Mouse (Mus musculus) heart, postnatal 0 days (tissue): Measurements from ENCODE around the gene Cbr4. TPM values are rescaled to one million over a fixed set of nuclear protein-coding genes. Genes with fewer than 3 reads are reported as not detected.

Experiments used
- ATAC-seq: fragments of 200-750 bp; cut with Nextera tagmentation; 2 replicates; pipeline ENCODE4 v1.8.0; 2017; ENCODE audit warnings: low read depth, moderate number of reproducible peaks, moderate library complexity; ENCODE audit not compliant: insufficient read depth
- DNase-seq: peaks from one replicate; pipeline ENCODE4 v3.0.0-alpha.2; 2016; ENCODE audit warnings: low spot score
- H3K27ac ChIP-seq: fragments of 300-500 bp; sonication (generic); 2 replicates; pipeline ENCODE4 v1.5.1; 2014; ENCODE audit warnings: low read depth, mild to moderate bottlenecking
- H3K27me3 ChIP-seq: fragments of 300-500 bp; sonication (generic); 2 replicates; pipeline ENCODE4 v1.6.1; 2014; ENCODE audit warnings: low read length, mixed read lengths; ENCODE audit not compliant: control insufficient read depth, insufficient read depth
- H3K36me3 ChIP-seq: fragments of 300-500 bp; sonication (generic); replicated peaks from 2 replicates; pipeline ENCODE4 v1.6.1; 2014; ENCODE audit warnings: low read length, mixed read lengths; ENCODE audit not compliant: control insufficient read depth, insufficient read depth
- H3K4me1 ChIP-seq: fragments of 300-500 bp; sonication (generic); 2 replicates; pipeline ENCODE4 v1.6.1; 2014; ENCODE audit warnings: antibody characterized with exemption; ENCODE audit not compliant: control insufficient read depth, insufficient read depth
- H3K4me2 ChIP-seq: fragments of 300-500 bp; sonication (generic); 2 replicates; pipeline ENCODE4 v1.6.1; 2014; ENCODE audit warnings: low read depth, mild to moderate bottlenecking, low read length, moderate library complexity
- H3K4me3 ChIP-seq: fragments of 300-500 bp; sonication (generic); 2 replicates; pipeline ENCODE4 v1.5.1; 2014; ENCODE audit warnings: low read depth, low read length
- H3K9ac ChIP-seq: fragments of 300-500 bp; sonication (generic); replicated peaks from 2 replicates; pipeline ENCODE4 v1.6.1; 2014; ENCODE audit warnings: low read depth, low read length, mixed read lengths
- H3K9me3 ChIP-seq: fragments of 300-500 bp; sonication (generic); replicated peaks from 2 replicates; pipeline ENCODE4 v1.6.1; 2016; ENCODE audit warnings: low read length; ENCODE audit not compliant: control insufficient read depth
- CTCF ChIP-seq: IDR thresholded peaks from 2 replicates; pipeline ENCODE4 v1.5.1; 2016; ENCODE audit warnings: antibody characterized with exemption, control low read depth, low read depth
- EP300 ChIP-seq: IDR thresholded peaks from 2 replicates; pipeline ENCODE4 v1.6.1; 2016; ENCODE audit warnings: antibody characterized with exemption, low read depth
- WGBS: fragments of 180-500 bp; shearing (Covaris S2); extraction: QIAGEN DNeasy Blood & Tissue Kit; methylation state at CpG from one replicate; pipeline ENCODE4 v1.1.7; 2014; 5-methylcytosine and 5-hydroxymethylcytosine counted together
- polyA plus RNA-seq: library from polyadenylated mRNA; unstranded; fragments of >200 nt; fragmentation: Nextera tagmentation; extraction: Ambion mirVana; gene quantifications from 2 replicates; pipeline ENCODE4 v1.2.1, GENCODE M21; 2015
- total RNA-seq: library from RNA; depleted of rRNA; stranded (reverse); fragments of >200 nt; gene quantifications from 2 replicates; pipeline ENCODE4 v1.2.3, GENCODE M21; 2014; ENCODE audit warnings: low replicate concordance

Cbr4 gene
- total and polyA plus RNA-seq, 2 experiments from 2014 or later = 74.6 to 86.5 TPM

GRCm38 (mm10) chr8:61450916-61451575 lies 36.5 kb upstream of the Cbr4 start:
- no peak for ATAC-seq
- 84% methylated on average over 9 of the region's 9 CpGs for WGBS
- Histone ChIP-seq H3K27ac (no peak overlapping the region), H3K36me3 (no peaks in the 10 kb centered on the region), H3K9ac (no peak overlapping the region), H3K4me3 (no peak overlapping the region), H3K27me3 (no peaks in the 10 kb centered on the region), H3K4me1 (no peaks in the 10 kb centered on the region), H3K9me3 (no peaks in the 10 kb centered on the region), H3K4me2 (no peak overlapping the region)
- TF ChIP-seq CTCF (no peak), EP300 (no peak)
- no peak for DNase-seq

GRCm38 (mm10) chr8:61451721-61452337 lies 35.7 kb upstream of the Cbr4 start:
- WGBS = 66% methylated on average over 8 of the region's 8 CpGs
- no peak overlapping the region for H3K9ac ChIP-seq
- ATAC-seq (no peak), DNase-seq (no peak)
- H3K4me3 ChIP-seq = no peak overlapping the region
- H3K9me3 ChIP-seq = no peaks in the 10 kb centered on the region
- TF ChIP-seq EP300 = no peak
- no peak for TF ChIP-seq CTCF
- H3K4me2 ChIP-seq = no peak overlapping the region
- H3K4me1 ChIP-seq = no peaks in the 10 kb centered on the region
- no peaks in the 10 kb centered on the region for H3K27me3 ChIP-seq
- no peak overlapping the region for H3K27ac ChIP-seq
- H3K36me3 ChIP-seq = no peaks in the 10 kb centered on the region

- Histone ChIP-seq H3K4me3 (no peak overlapping the region), H3K27me3 (no peaks in the 10 kb centered on the region), H3K9ac (no peak overlapping the region), H3K4me1 (no peaks in the 10 kb centered on the region), H3K36me3 (no peaks in the 10 kb centered on the region), H3K9me3 (no peaks in the 10 kb centered on the region), H3K4me2 (no peak overlapping the region), H3K27ac (no peak overlapping the region)
- 84% methylated on average over 7 of the region's 7 CpGs for WGBS
- ATAC-seq (no peak), DNase-seq (no peak)
- TF ChIP-seq CTCF (no peak), EP300 (no peak)
Measured at GRCm38 (mm10) chr8:61459763-61460162, 27.8 kb upstream of the Cbr4 start.

GRCm38 (mm10) chr8:61462221-61462620 lies 25.3 kb upstream of the Cbr4 start:
- 74% methylated on average over 5 of the region's 5 CpGs for WGBS
- Histone ChIP-seq H3K4me1 (no peaks in the 10 kb centered on the region), H3K9ac (no peak overlapping the region), H3K27me3 (no peaks in the 10 kb centered on the region), H3K4me2 (no peak overlapping the region), H3K36me3 (no peaks in the 10 kb centered on the region), H3K27ac (no peak overlapping the region), H3K4me3 (no peak overlapping the region), H3K9me3 (no peaks in the 10 kb centered on the region)
- ATAC-seq (no peak), DNase-seq (no peak)
- TF ChIP-seq EP300 (no peak), CTCF (no peak)

GRCm38 (mm10) chr8:61464393-61464792 lies 23.1 kb upstream of the Cbr4 start:
- H3K4me2 ChIP-seq = no peak overlapping the region
- no peak overlapping the region for H3K27ac ChIP-seq
- DNase-seq (no peak), ATAC-seq (no peak)
- no peaks in the 10 kb centered on the region for H3K27me3 ChIP-seq
- H3K4me1 ChIP-seq = no peaks in the 10 kb centered on the region
- H3K4me3 ChIP-seq = no peak overlapping the region
- TF ChIP-seq CTCF = no peak
- TF ChIP-seq EP300 = no peak
- no peaks in the 10 kb centered on the region for H3K9me3 ChIP-seq
- 60% methylated on average over 2 of the region's 2 CpGs for WGBS
- H3K36me3 ChIP-seq = no peaks in the 10 kb centered on the region
- H3K9ac ChIP-seq = no peak overlapping the region
